17 mouse cellular contexts compared by ENCODE assay signal in the genomic region with DNA sequence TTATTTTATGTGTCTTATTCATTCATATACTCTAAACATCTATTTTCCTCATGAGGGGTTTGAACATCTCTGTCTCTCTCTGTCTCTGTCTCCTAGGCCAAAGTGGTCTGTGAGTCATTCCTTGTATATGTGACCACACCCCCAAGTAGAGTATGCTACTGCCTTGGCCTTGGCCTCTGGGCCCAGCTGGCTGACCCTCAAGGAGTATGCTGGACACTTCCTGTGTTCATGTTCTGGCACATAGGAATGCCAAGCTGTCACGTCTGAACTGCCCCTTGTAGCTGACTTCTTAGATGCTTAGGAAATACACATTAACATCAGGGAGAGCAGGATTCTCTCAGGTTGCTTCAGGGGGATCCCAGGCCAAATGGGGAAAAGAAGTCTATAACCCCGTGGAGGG. TPM values are rescaled to one million over a fixed set of nuclear protein-coding genes. Genes with fewer than 3 reads are reported as not detected.
A peak's percentile ranks its signal among the peaks of the same experiment; 100 is the strongest.
DNase-seq lines count a peak whose midpoint lies in the region; ATAC-seq and TF ChIP-seq lines count a peak whose summit lies in the region.
"Had no signal": no experiment of that assay in that cellular context is flagged by ENCODE, and none has a peak within 500 bp of the region (broad histone marks: within the 10 kb centered on the region; RNA-seq: fewer than 3 reads in every experiment).

No protein-coding gene starts in this region.

- no peak overlapping the region for H3K4me2 ChIP-seq in lung, embryonic 15.5 days
- H3K4me2 ChIP-seq in intestine, postnatal 0 days (replicated peaks; ENCODE audit: low read depth) = no peak overlapping the region
- H3K4me2 ChIP-seq: midbrain, embryonic 11.5 days; stomach, embryonic 15.5 days had no signal

- peak overlapping the region; percentile 70 for H3K27ac ChIP-seq in lung, embryonic 15.5 days
- no peak overlapping the region for H3K27ac ChIP-seq in intestine, postnatal 0 days (ENCODE audit: low read depth, low read length)
- H3K27ac ChIP-seq: stomach, embryonic 15.5 days had no signal

- WGBS in lung, adult 2 months = 36% methylated on average over 2 of the region's 2 CpGs
- 43% methylated on average over 2 of the region's 2 CpGs for WGBS in lung, embryonic 15.5 days
- 67% methylated on average over 2 of the region's 2 CpGs for WGBS in intestine, postnatal 0 days

- H3K36me3 ChIP-seq in lung, embryonic 15.5 days = peaks cover 4% of the 10 kb centered on the region; the same call in 1 of the 2 replicates
- H3K36me3 ChIP-seq in intestine, postnatal 0 days (ENCODE audit: control insufficient read depth, insufficient read depth) = peaks cover 60% of the 10 kb centered on the region

- H3K4me1 ChIP-seq in lung, adult 2 months (ENCODE audit: control insufficient read depth, insufficient read depth, low read length) = no peaks in the 10 kb centered on the region
- peaks cover 2% of the 10 kb centered on the region; the same call in 1 of the 2 replicates for H3K4me1 ChIP-seq in lung, embryonic 15.5 days
- no peaks in the 10 kb centered on the region for H3K4me1 ChIP-seq in intestine, postnatal 0 days (replicated peaks; ENCODE audit: control insufficient read depth, insufficient read depth, low read length)
- H3K4me1 ChIP-seq: stomach, embryonic 15.5 days had no signal

- H3K27me3 ChIP-seq in lung, embryonic 15.5 days = no peaks in the 10 kb centered on the region
- no peaks in the 10 kb centered on the region for H3K27me3 ChIP-seq in intestine, postnatal 0 days (replicated peaks; ENCODE audit: control insufficient read depth, insufficient read depth, low read length)
- H3K27me3 ChIP-seq: stomach, embryonic 15.5 days had no signal

- TF ChIP-seq CTCF in lung, adult 2 months (IDR thresholded peaks at IDR 0.05; ENCODE audit: insufficient read depth, low read length) = no peak
- TF ChIP-seq CTCF in intestine, postnatal 0 days (IDR thresholded peaks at IDR 0.05; ENCODE audit: low read depth) = no peak

- no peak overlapping the region for H3K4me3 ChIP-seq in lung, adult 2 months (replicated peaks; ENCODE audit: extremely low read depth, low read depth, low read length)
- no peak overlapping the region for H3K4me3 ChIP-seq in lung, embryonic 15.5 days
- no peak overlapping the region for H3K4me3 ChIP-seq in intestine, postnatal 0 days (ENCODE audit: low read depth, low read length)
- H3K4me3 ChIP-seq: stomach, embryonic 15.5 days had no signal

- TF ChIP-seq POLR2A in lung, adult 2 months (IDR thresholded peaks at IDR 0.05; ENCODE audit: borderline replicate concordance, extremely low read depth, low read depth, low read length) = no peak

- DNase-seq in adrenal gland, postnatal 25 days = peak; percentile 37
- no peak for DNase-seq in adrenal gland, adult 8-10 months
- DNase-seq in lung, adult 18-20 months = peak; percentile 15 to 23
- no peak for DNase-seq in lung, adult 2 months
- DNase-seq in layer of hippocampus, adult 9-10 months (ENCODE audit: low spot score) = no peak
- no peak for DNase-seq in cerebellum, postnatal 10 days
- DNase-seq: B cell, adult 2 months; gastrocnemius, postnatal 10 days; heart, postnatal 36 days; liver, postnatal 0 days; spleen, adult 18-20 months; thymus, postnatal 36 days had no signal

- H3K9me3 ChIP-seq in lung, embryonic 15.5 days = no peaks in the 10 kb centered on the region
- H3K9me3 ChIP-seq in intestine, postnatal 0 days (ENCODE audit: control insufficient read depth) = no peaks in the 10 kb centered on the region
- H3K9me3 ChIP-seq: stomach, embryonic 15.5 days had no signal

- no peak overlapping the region for H3K9ac ChIP-seq in lung, embryonic 15.5 days
- H3K9ac ChIP-seq in intestine, postnatal 0 days (ENCODE audit: low read depth, low read length) = no peak overlapping the region
- H3K9ac ChIP-seq: liver, postnatal 0 days; stomach, embryonic 15.5 days had no signal

- no peak for ATAC-seq in lung, embryonic 15.5 days (ENCODE audit: borderline replicate concordance, extremely low read depth, low FRiP score, low TSS enrichment)
- ATAC-seq in intestine, postnatal 0 days = no peak
- ATAC-seq: forebrain, embryonic 16.5 days; liver, postnatal 0 days had no signal

RNA-seq across cellular contexts. Expression of a gene that starts 52.7 kb away (rescaled TPM):
- 19.3 and 20.2 TPM in 2 replicates for total RNA-seq in adrenal gland, postnatal 25 days (2021)
- 10 to 100 TPM; 11.0 to 28.9 (median 16.0) TPM for total RNA-seq in adrenal gland, adult 8-10 months (2022)
- 15.6 and 16.0 TPM in 2 replicates for polyA plus RNA-seq in lung, adult 2 months (2012; rRNA removed)
- polyA plus RNA-seq in lung, embryonic 15.5 days (2015; fragmentation: Nextera tagmentation; extraction: Ambion mirVana) = 49.1 and 49.6 TPM in 2 replicates
- polyA plus RNA-seq in intestine, postnatal 0 days (2015; fragmentation: Nextera tagmentation; extraction: Ambion mirVana) = 24.2 and 26.8 TPM in 2 replicates

Comparison
In these comparisons a context has a peak if more than half of its experiments do, and no peak if none do; other contexts are left out.
1. DNase-seq: peak in adrenal gland, postnatal 25 days (single experiment) and lung, adult 18-20 months (2 of 2); none in adrenal gland, adult 8-10 months (single experiment), lung, adult 2 months (single experiment), layer of hippocampus, adult 9-10 months (single experiment) and cerebellum, postnatal 10 days (0 of 2).